Mouse (Mus musculus): ENCODE data around the gene Sptlc2.

Gene Sptlc2

GRCm38 (mm10) chr12:87397126-87397525 is 9.0 kb upstream of the Sptlc2 start:
- in situ Hi-C loops (cut with MseI, MboI): no loop called here

- in situ Hi-C loops (cut with MseI, MboI): no loop called here
These were observed 6.2 kb upstream of the Sptlc2 start for GRCm38 (mm10) chr12:87394316-87394715.

GRCm38 (mm10) chr12:87393447-87394145 is 5.4 kb upstream of the Sptlc2 start:
- in situ Hi-C loops (cut with MseI, MboI): no loop called here

- in situ Hi-C loops (cut with MseI, MboI): no loop called here
These were observed 3.2 kb upstream of the Sptlc2 start for GRCm38 (mm10) chr12:87391355-87391754.

DNA sequence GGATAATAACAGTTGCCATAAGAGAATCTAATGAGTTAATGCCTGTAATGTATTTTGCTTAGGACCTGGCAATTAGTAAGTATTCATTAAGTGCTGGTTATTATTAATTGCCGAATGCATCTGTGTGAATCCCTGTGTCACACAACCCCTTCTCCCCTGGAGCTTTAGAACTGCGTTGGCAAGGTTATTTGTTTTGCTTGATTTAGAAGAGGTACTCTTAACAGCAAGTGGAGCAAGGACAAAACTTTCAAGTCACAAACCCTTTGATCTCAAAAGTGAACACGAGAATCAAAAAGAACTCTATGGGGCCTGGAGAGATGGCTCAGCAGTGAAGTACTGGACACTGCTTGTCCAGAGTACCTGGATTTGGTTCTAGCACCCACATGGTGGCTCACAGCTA is 1.1 kb upstream of the Sptlc2 start:
- in situ Hi-C loops (cut with MseI, MboI): no loop called here

- in situ Hi-C loops (cut with MseI, MboI): no loop called here
These were observed 709 bp downstream of the Sptlc2 start for GRCm38 (mm10) chr12:87387171-87388121.

DNA sequence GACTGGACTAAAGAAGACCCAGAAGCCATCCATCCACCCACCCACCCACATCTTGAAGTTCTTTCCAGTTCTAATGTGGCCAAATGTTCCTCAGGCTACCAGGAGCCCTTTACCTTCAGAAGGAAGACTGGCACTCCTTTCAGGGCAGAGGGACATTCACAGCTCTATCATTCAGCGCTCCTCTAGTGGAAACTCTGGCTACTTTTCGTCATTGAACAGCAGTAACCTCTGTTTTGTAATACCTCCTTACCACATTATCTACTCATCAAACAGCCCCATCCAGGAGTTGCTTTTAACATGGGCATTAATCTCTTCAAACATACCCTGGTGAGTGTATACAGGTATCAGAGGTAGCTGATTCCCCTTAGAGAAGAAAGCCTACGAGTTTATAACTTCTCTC is 3.1 kb downstream of the Sptlc2 start:
- in situ Hi-C loops (cut with MseI, MboI): no loop called here

- in situ Hi-C loops (cut with MseI, MboI): no loop called here
These were observed 6.8 kb downstream of the Sptlc2 start for GRCm38 (mm10) chr12:87381380-87381682.

DNA sequence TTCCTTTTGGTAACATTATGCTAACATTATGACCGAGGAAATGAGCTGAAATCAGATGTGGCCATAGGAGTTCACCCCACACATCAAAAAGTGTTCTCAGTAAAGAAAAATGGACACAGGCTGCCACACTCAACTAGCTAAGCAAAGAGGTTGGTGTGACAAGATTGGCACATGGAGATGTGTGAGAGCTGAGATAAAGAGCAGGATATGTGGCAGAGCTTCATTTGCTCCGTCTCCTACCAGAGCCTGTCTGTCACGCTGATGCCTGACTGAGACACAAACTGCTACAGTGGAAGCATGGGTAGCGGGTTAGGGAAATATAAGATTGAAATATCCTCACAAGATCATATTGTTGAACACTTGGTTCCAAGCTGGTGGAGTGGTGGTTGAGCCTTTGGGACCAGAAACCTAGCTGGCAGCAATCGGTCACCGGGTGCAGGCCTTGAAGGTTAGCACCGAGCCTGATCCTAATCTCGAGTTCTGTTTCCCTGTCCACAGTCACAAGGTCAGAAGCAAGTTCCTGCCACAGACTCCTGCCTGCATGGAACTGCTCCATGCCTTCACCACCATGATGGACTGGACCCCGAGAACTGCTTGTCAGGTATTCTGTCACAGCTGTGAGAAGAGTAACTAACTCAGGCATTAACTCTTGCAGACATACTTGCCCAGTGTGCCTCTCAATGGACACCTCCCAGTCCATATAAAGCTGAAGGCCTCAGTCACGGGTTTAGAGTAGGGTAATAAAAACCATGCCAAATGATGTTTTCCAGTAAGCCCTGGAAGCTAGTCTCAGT is 7.4 kb downstream of the Sptlc2 start:
- in situ Hi-C loops (cut with MseI, MboI): no loop called here

GRCm38 (mm10) chr12:87379496-87379895 is 8.7 kb downstream of the Sptlc2 start:
- in situ Hi-C loops (cut with MseI, MboI): no loop called here

DNA sequence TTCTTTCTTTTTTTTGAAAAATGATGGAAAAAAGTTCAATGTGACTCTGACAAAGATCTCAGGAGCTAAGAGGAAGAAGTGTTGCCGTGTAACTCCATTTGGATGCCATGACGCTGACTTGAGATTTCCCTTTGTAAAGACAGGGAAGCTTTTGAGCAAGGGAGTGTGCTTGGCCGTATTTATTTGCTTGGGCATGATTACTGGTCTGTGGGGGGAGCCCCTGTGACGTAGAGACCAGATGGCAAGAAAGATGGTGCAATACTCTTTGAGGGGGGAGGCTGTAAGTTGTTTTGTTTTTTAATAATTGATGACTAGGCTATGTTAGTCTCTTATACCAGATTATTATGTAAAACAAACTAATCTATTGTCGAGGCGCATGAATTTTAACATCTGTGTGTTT is 14.0 kb downstream of the Sptlc2 start:
- in situ Hi-C loops (cut with MseI, MboI): no loop called here

- in situ Hi-C loops (cut with MseI, MboI): no loop called here
These were observed 18.8 kb downstream of the Sptlc2 start for GRCm38 (mm10) chr12:87369319-87369718.

- in situ Hi-C loops (cut with MseI, MboI): no loop called here
These were observed 20.1 kb downstream of the Sptlc2 start for GRCm38 (mm10) chr12:87368092-87368491.

DNA sequence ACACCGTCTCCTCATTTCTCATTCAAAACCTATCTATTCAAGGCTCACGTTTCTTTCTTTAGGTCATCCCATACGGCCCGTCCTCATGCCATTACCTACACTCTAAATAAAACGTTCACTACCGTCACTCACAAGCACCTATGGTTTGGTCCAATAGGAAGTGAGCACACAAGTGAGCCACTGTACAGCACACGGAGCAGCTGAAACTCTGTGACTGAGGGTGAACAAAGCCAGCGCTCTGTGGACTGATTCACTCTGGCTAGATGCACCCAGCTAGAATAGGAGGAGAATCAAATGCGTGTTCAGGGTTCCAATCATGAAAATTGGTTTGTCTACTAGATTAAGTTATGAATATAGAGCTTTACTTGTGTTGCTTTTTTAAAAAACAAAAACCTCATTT is 22.5 kb downstream of the Sptlc2 start:
- in situ Hi-C loops (cut with MseI, MboI): no loop called here

GRCm38 (mm10) chr12:87362111-87362510 is 26.0 kb downstream of the Sptlc2 start:
- in situ Hi-C loops (cut with MseI, MboI): no loop called here

DNA sequence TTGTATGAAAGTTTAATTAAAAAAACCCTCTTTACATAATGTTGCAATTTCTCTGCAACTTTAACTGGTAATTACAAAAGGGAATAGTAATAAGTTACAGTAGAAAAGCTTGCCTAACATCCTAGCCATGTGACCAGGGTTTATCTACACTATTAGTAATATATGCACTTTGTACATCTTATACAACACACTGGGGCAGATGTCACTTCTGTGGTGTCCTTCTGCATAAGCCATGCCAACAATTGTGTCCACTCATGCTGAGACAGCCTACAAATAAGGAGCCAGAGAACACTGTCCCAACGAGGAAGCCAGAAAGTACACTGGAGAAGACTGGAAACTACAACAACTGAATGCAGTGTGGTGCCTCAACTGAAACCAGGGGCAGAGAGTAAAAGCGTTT is 40.1 kb downstream of the Sptlc2 start:
- in situ Hi-C loops (cut with MseI, MboI): no loop called here

DNA sequence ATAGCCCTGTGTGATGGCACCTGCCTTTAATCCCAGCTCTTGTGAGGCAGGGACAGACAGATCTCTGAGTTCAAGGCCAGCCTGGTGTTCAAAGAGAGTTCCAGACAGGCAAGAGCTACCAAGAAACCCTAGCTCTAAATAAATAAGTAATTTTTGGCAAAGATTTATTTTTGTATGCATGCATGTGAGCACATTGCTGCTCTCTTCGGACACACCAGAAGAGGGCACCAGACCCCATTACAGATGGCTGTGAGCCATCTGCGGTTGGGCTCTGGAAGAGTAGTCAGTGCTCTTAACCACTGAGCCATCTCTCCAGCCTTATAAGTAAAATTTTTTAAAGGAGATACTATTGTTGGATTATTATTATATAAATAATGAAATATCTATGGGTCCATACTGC is 40.6 kb downstream of the Sptlc2 start:
- in situ Hi-C loops (cut with MseI, MboI): no loop called here

GRCm38 (mm10) chr12:87343084-87343605 is 45.0 kb downstream of the Sptlc2 start:
- in situ Hi-C loops (cut with MseI, MboI): no loop called here

GRCm38 (mm10) chr12:87338082-87338481 is 50.1 kb downstream of the Sptlc2 start:
- in situ Hi-C loops (cut with MseI, MboI): no loop called here

- in situ Hi-C loops (cut with MseI, MboI): no loop called here
These were observed 53.3 kb downstream of the Sptlc2 start for GRCm38 (mm10) chr12:87334886-87335285.

GRCm38 (mm10) chr12:87333794-87334193 is 54.4 kb downstream of the Sptlc2 start:
- in situ Hi-C loops (cut with MseI, MboI): no loop called here

GRCm38 (mm10) chr12:87332511-87332910 is 55.6 kb downstream of the Sptlc2 start:
- in situ Hi-C loops (cut with MseI, MboI): no loop called here

All from mouse trophoblast stem cell (cell line).